In the genomic region with DNA sequence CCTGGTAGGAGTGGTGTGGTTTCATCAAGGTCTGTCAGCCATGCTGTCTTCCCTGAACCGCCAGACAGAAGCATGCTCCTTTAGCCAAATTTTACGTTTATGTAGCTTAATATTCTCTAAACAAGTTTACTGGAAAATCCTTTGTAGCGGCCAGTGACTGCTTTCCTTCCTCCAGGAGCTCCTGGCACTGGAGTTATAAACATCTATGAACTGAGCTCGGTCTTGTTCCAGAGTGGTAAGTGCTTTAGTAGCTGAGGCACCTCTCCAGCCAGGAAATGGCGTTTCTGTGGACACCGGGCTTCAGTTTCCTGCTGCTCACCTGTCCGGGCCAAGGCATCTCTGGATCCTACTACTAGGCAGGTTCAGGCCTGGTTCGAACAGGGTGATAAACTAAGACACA, we compare ENCODE assay signal across 1 mouse cellular context.
TF ChIP-seq lines count a peak whose summit lies in the region.

No protein-coding gene starts in this region.

TF ChIP-seq in MEL, 35 proteins besides CTCF, POLR2A, EP300 and RAD21 (continued from another document):
- no peak for TF ChIP-seq HCFC1 (IDR thresholded peaks at IDR 0.05; ENCODE audit: low read depth, low read length)
- no peak for TF ChIP-seq BHLHE40 (IDR thresholded peaks at IDR 0.05; ENCODE audit: borderline replicate concordance, low read depth, low read length)
